Mouse (Mus musculus) layer of hippocampus, adult 8-10 months (tissue): Measurements from ENCODE around the gene Mettl1. TPM values are rescaled to one million over a fixed set of nuclear protein-coding genes. Genes with fewer than 3 reads are reported as not detected.
"Not testable (repeated sequence)": the region's sequence is repeated elsewhere in the genome, so short reads cannot be mapped to it uniquely, and the experiment has no call there.

Experiments used
- DNase-seq, 2 experiments: peaks; one replicate each; pipeline ENCODE4 v3.0.0; 2022; ENCODE audit warnings: low spot score in 2 of 2
- total RNA-seq, 4 experiments: library from RNA; stranded (reverse); gene quantifications; 2 replicates each; pipeline ENCODE4 v1.2.4; 2022

Mettl1 gene
- total RNA-seq, 4 experiments from 2014 or later: 13.1 to 16.0 (median 14.5) TPM

GRCm38 (mm10) chr10:127043187-127043586 is 2.0 kb downstream of the Mettl1 start:
- DNase-seq: no peak

GRCm38 (mm10) chr10:127047954-127048353 is 6.7 kb downstream of the Mettl1 start, which contains the start of gene Cyp27b1:
Cyp27b1 (plus strand) TSS chr10:127048250.
- DNase-seq: no peak

GRCm38 (mm10) chr10:127048608-127049394 is 7.6 kb downstream of the Mettl1 start:
- DNase-seq: no peak

- no peak for DNase-seq
These were observed 8.3 kb downstream of the Mettl1 start for GRCm38 (mm10) chr10:127049395-127050118.

- no peak for DNase-seq
These were observed 8.9 kb downstream of the Mettl1 start for GRCm38 (mm10) chr10:127050119-127050474.

GRCm38 (mm10) chr10:127054646-127055045 is 13.4 kb downstream of the Mettl1 start:
- DNase-seq: no peak

- DNase-seq: no peak
These were observed 14.2 kb downstream of the Mettl1 start for GRCm38 (mm10) chr10:127055406-127055805.

- no peak for DNase-seq
These were observed 15.3 kb downstream of the Mettl1 start for GRCm38 (mm10) chr10:127056490-127056889.

GRCm38 (mm10) chr10:127058161-127058560 is 16.9 kb downstream of the Mettl1 start:
- DNase-seq: peak in 1 of 2 experiments; percentile 75

- DNase-seq: no peak
These were observed 17.5 kb downstream of the Mettl1 start for GRCm38 (mm10) chr10:127058708-127059107.

- DNase-seq: no peak
These were observed 18.2 kb downstream of the Mettl1 start for GRCm38 (mm10) chr10:127059174-127059967.

- peak in 1 of 2 experiments; percentile 75 for DNase-seq
These were observed 19.0 kb downstream of the Mettl1 start, which contains the start of gene March9 for GRCm38 (mm10) chr10:127059968-127060916. March9 (minus strand) TSS chr10:127060184.

GRCm38 (mm10) chr10:127061085-127061484 is 19.9 kb downstream of the Mettl1 start:
- no peak for DNase-seq

- DNase-seq: no peak
These were observed 20.3 kb downstream of the Mettl1 start for GRCm38 (mm10) chr10:127061513-127061912.

GRCm38 (mm10) chr10:127062101-127062500 is 20.9 kb downstream of the Mettl1 start:
- DNase-seq: not testable (repeated sequence)

- no peak for DNase-seq
These were observed 21.3 kb downstream of the Mettl1 start for GRCm38 (mm10) chr10:127062503-127062902.

- DNase-seq: peak; percentile 98
These were observed 22.1 kb downstream of the Mettl1 start, which contains the start of gene Cdk4 for GRCm38 (mm10) chr10:127063239-127063872. Cdk4 (plus strand) TSS chr10:127063534.

GRCm38 (mm10) chr10:127063913-127064870 is 23.0 kb downstream of the Mettl1 start:
- no peak for DNase-seq

- DNase-seq: no peak
These were observed 24.8 kb downstream of the Mettl1 start for GRCm38 (mm10) chr10:127065981-127066380.
